Mouse (Mus musculus) kidney, adult 2 months (tissue): ENCODE results near the gene Pcca. TPM values are rescaled to one million over a fixed set of nuclear protein-coding genes. Genes with fewer than 3 reads are reported as not detected.
A peak's percentile ranks its signal among the peaks of the same experiment; 100 is the strongest.

ENCODE experiments used
- DNase-seq: peaks from one replicate; pipeline ENCODE4 v3.0.0; 2021
- H3K27ac ChIP-seq: fragments of 200-500 bp; 2 replicates; pipeline ENCODE4 v1.5.1; 2012; ENCODE audit warnings: low read depth, low read length, control low read depth, inconsistent platforms; ENCODE audit not compliant: insufficient read depth
- H3K27me3 ChIP-seq: fragments of 200-500 bp; replicated peaks from 2 replicates; pipeline ENCODE4 v1.6.1; 2012; ENCODE audit warnings: mild to moderate bottlenecking, moderate library complexity, low read length, inconsistent platforms; ENCODE audit not compliant: control insufficient read depth, insufficient read depth
- H3K36me3 ChIP-seq: fragments of 200-500 bp; 2 replicates; pipeline ENCODE4 v1.6.1; 2012; ENCODE audit warnings: mild to moderate bottlenecking, moderate library complexity, low read length, inconsistent platforms; ENCODE audit not compliant: control insufficient read depth, insufficient read depth
- H3K4me1 ChIP-seq: fragments of 200-500 bp; 2 replicates; pipeline ENCODE4 v1.6.1; 2011; ENCODE audit warnings: low read length; ENCODE audit not compliant: control insufficient read depth, insufficient read depth
- H3K4me3 ChIP-seq: fragments of 200-500 bp; 2 replicates; pipeline ENCODE4 v1.5.1; 2011; ENCODE audit warnings: mild to moderate bottlenecking, low read depth, low read length, control low read depth; ENCODE audit not compliant: insufficient read depth
- CTCF ChIP-seq: fragments of 200-500 bp; conservative IDR thresholded peaks from 2 replicates; pipeline ENCODE4 v1.5.1; 2011; ENCODE audit warnings: low read depth, mild to moderate bottlenecking, control low read depth, low read length, moderate library complexity, mixed read lengths; ENCODE audit not compliant: insufficient read depth, insufficient read length
- POLR2A ChIP-seq: fragments of 200-500 bp; IDR thresholded peaks from one replicate; pipeline ENCODE4 v1.6.1; 2011; ENCODE audit warnings: low read depth, low read length, control low read depth
- WGBS: fragments of 180-500 bp; shearing (Covaris S2); methylation state at CpG from one replicate; pipeline ENCODE4 v1.1.7; 2018; 5-methylcytosine and 5-hydroxymethylcytosine counted together
- polyA plus RNA-seq: library from polyadenylated mRNA; depleted of rRNA; stranded (reverse); fragments of >200 nt; gene quantifications from 2 replicates; pipeline ENCODE4 v1.2.3, GENCODE M21; 2012

The Pcca gene
- polyA plus RNA-seq, 1 experiment, result 77.1 TPM

GRCm38 (mm10) chr14:122908075-122908474 lies 374.0 kb downstream of the Pcca start:
- H3K27me3 ChIP-seq, result no peaks in the 10 kb centered on the region
- no peak for DNase-seq
- WGBS, result 83% methylated on average over 4 of the region's 4 CpGs
- TF ChIP-seq POLR2A (no peak), CTCF (no peak)
- peaks cover 40% of the 10 kb centered on the region for H3K4me1 ChIP-seq
- no peak overlapping the region for H3K4me3 ChIP-seq
- no peak overlapping the region for H3K27ac ChIP-seq
- H3K36me3 ChIP-seq, result no peaks in the 10 kb centered on the region; the same call in none of the 2 replicates

- no peaks in the 10 kb centered on the region; the same call in 1 of the 2 replicates for H3K36me3 ChIP-seq
- no peak overlapping the region for H3K4me3 ChIP-seq
- H3K4me1 ChIP-seq, result peaks cover 29% of the 10 kb centered on the region; the same call in 1 of the 2 replicates
- peak; percentile 31 for DNase-seq
- no peaks in the 10 kb centered on the region for H3K27me3 ChIP-seq
- TF ChIP-seq POLR2A (no peak), CTCF (no peak)
- H3K27ac ChIP-seq, result no peak overlapping the region
- 52% methylated on average over 5 of the region's 5 CpGs for whole genome bisulfite sequencing
Observed at GRCm38 (mm10) chr14:122909368-122910091, 375.4 kb downstream of the Pcca start.

- Histone ChIP-seq H3K4me3 (no peak overlapping the region), H3K36me3 (no peaks in the 10 kb centered on the region), H3K27me3 (no peaks in the 10 kb centered on the region), H3K27ac (no peak overlapping the region), H3K4me1 (peaks cover 18% of the 10 kb centered on the region; the same call in 1 of the 2 replicates)
- no peak for DNase-seq
- no peak for TF ChIP-seq CTCF
- no peak for TF ChIP-seq POLR2A
Observed at GRCm38 (mm10) chr14:122911265-122911664, 377.1 kb downstream of the Pcca start.

GRCm38 (mm10) chr14:122912137-122912536 lies 378.0 kb downstream of the Pcca start:
- H3K4me3 ChIP-seq, result peak overlapping the region; percentile 61
- H3K27ac ChIP-seq, result peak overlapping the region; percentile 84
- TF ChIP-seq POLR2A, result no peak
- TF ChIP-seq CTCF, result no peak
- DNase-seq, result peak; percentile 46
- peaks cover 18% of the 10 kb centered on the region; the same call in 1 of the 2 replicates for H3K4me1 ChIP-seq
- H3K27me3 ChIP-seq, result no peaks in the 10 kb centered on the region
- 50% methylated on average over 1 of the region's 1 CpGs for WGBS
- no peaks in the 10 kb centered on the region for H3K36me3 ChIP-seq

- WGBS, result under 1% methylated on average over 57 of the region's 58 CpGs
- TF ChIP-seq POLR2A, result no peak
- TF ChIP-seq CTCF, result no peak
- Histone ChIP-seq H3K27ac (peak overlapping the region; percentile 84), H3K36me3 (no peaks in the 10 kb centered on the region), H3K4me1 (peaks cover 17% of the 10 kb centered on the region; the same call in 1 of the 2 replicates), H3K27me3 (no peaks in the 10 kb centered on the region), H3K4me3 (peak overlapping the region; percentile 61)
- DNase-seq, result peak; percentile 88
Observed at GRCm38 (mm10) chr14:122912812-122913498, 378.8 kb downstream of the Pcca start.

- Histone ChIP-seq H3K4me1 (peaks cover 13% of the 10 kb centered on the region; the same call in 1 of the 2 replicates), H3K36me3 (no peaks in the 10 kb centered on the region), H3K27me3 (no peaks in the 10 kb centered on the region), H3K27ac (peak within 1 kb of the TSS; percentile 84), H3K4me3 (peak within 1 kb of the TSS; percentile 61)
- DNase-seq, result no peak
- 82% methylated on average over 6 of the region's 6 CpGs for WGBS
- no peak for TF ChIP-seq CTCF
- TF ChIP-seq POLR2A, result no peak
Observed at GRCm38 (mm10) chr14:122913657-122914056, 379.5 kb downstream of the Pcca start, which contains the start of gene Ggact. TSS of gene Ggact (minus strand) at chr14:122913757.

GRCm38 (mm10) chr14:122917676-122918075 lies 383.6 kb downstream of the Pcca start:
- Histone ChIP-seq H3K27ac (no peak overlapping the region), H3K36me3 (no peaks in the 10 kb centered on the region), H3K4me1 (no peaks in the 10 kb centered on the region), H3K4me3 (no peak overlapping the region), H3K27me3 (no peaks in the 10 kb centered on the region)
- DNase-seq, result no peak
- TF ChIP-seq CTCF, result no peak
- TF ChIP-seq POLR2A, result no peak
- WGBS, result 88% methylated on average over 1 of the region's 1 CpGs
